Mouse (Mus musculus): ENCODE measurements around the gene Togaram1.

- TF ChIP-seq CTCF (IDR thresholded peaks at IDR 0.05; ENCODE audit: borderline replicate concordance, control insufficient read depth, extremely low read depth, insufficient read depth, low read length, poor library complexity) (no peak), POLR2A (IDR thresholded peaks at IDR 0.05; ENCODE audit: control insufficient read depth, extremely low read depth, insufficient read depth, low read length, poor library complexity) (no peak)
These were observed 48.9 kb upstream of the Togaram1 start for GRCm38 (mm10) chr12:64916735-64917134.

All from thymus, adult 2 months (tissue).